Mouse (Mus musculus): ENCODE data around the gene Surf1. TPM values are rescaled to one million over a fixed set of nuclear protein-coding genes. Genes with fewer than 3 reads are reported as not detected.
"Not testable (repeated sequence)": the region's sequence is repeated elsewhere in the genome, so short reads cannot be mapped to it uniquely, and the experiment has no call there.

The Surf1 gene
- polyA plus RNA-seq, 1 experiment from 2014 or later = 55.0 TPM

GRCm38 (mm10) chr2:26905936-26906335 is 10.4 kb downstream of the Surf1 start:
- H3K4me1 ChIP-seq = peaks cover 41% of the 10 kb centered on the region
- WGBS = 88% methylated on average over 2 of the region's 2 CpGs
- no peaks in the 10 kb centered on the region for H3K27me3 ChIP-seq
- H3K9me3 ChIP-seq (replicated peaks) = no peaks in the 10 kb centered on the region
- H3K4me3 ChIP-seq = no peak overlapping the region
- no peak overlapping the region for H3K4me2 ChIP-seq (replicated peaks)
- no peak overlapping the region for H3K27ac ChIP-seq
- ATAC-seq (ENCODE audit: low FRiP score) = no peak
- H3K36me3 ChIP-seq = peaks cover 33% of the 10 kb centered on the region
- H3K9ac ChIP-seq = no peak overlapping the region

GRCm38 (mm10) chr2:26903311-26903710 is 13.0 kb downstream of the Surf1 start:
- no peak for ATAC-seq (ENCODE audit: low FRiP score)
- peaks cover 47% of the 10 kb centered on the region for H3K36me3 ChIP-seq

GRCm38 (mm10) chr2:26902467-26903220 is 13.7 kb downstream of the Surf1 start, which contains the start of gene Surf6:
Gene Surf6 (minus strand): TSS chr2:26902879.
- under 1% methylated on average over 41 of the region's 41 CpGs for WGBS
- peak; percentile 94 for ATAC-seq (ENCODE audit: low FRiP score)
- Histone ChIP-seq H3K27ac (peak within 1 kb of the TSS; percentile 91), H3K9me3 (replicated peaks) (no peaks in the 10 kb centered on the region), H3K36me3 (peaks cover 47% of the 10 kb centered on the region), H3K9ac (peak within 1 kb of the TSS; percentile 87), H3K4me2 (replicated peaks) (peak within 1 kb of the TSS; percentile 77), H3K4me3 (peak within 1 kb of the TSS; percentile 84), H3K4me1 (peaks cover 26% of the 10 kb centered on the region), H3K27me3 (no peaks in the 10 kb centered on the region)

More at GRCm38 (mm10) chr2:26903311-26903710, 13.0 kb downstream of the Surf1 start:
- H3K4me3 ChIP-seq = peak overlapping the region; percentile 84
- H3K9ac ChIP-seq = peak overlapping the region; percentile 87
- peaks cover 29% of the 10 kb centered on the region for H3K4me1 ChIP-seq
- H3K27me3 ChIP-seq = no peaks in the 10 kb centered on the region
- no peaks in the 10 kb centered on the region for H3K9me3 ChIP-seq (replicated peaks)
- H3K27ac ChIP-seq = peak overlapping the region; percentile 91
- 10% methylated on average over 7 of the region's 7 CpGs for WGBS
- H3K4me2 ChIP-seq (replicated peaks) = peak overlapping the region; percentile 77

GRCm38 (mm10) chr2:26901834-26902400 is 14.4 kb downstream of the Surf1 start:
- ATAC-seq (ENCODE audit: low FRiP score) = no peak
- H3K9ac ChIP-seq = peak overlapping the region; percentile 87
- H3K4me2 ChIP-seq (replicated peaks) = peak overlapping the region; percentile 77
- peak overlapping the region; percentile 91; the same call in 1 of the 2 replicates for H3K27ac ChIP-seq
- no peaks in the 10 kb centered on the region for H3K9me3 ChIP-seq (replicated peaks)
- peaks cover 48% of the 10 kb centered on the region for H3K36me3 ChIP-seq
- peak overlapping the region; percentile 84 for H3K4me3 ChIP-seq
- WGBS = 17% methylated on average over 7 of the region's 7 CpGs
- no peaks in the 10 kb centered on the region for H3K27me3 ChIP-seq
- H3K4me1 ChIP-seq = peaks cover 26% of the 10 kb centered on the region

GRCm38 (mm10) chr2:26900731-26901130 is 15.6 kb downstream of the Surf1 start:
- H3K4me1 ChIP-seq = peaks cover 26% of the 10 kb centered on the region
- no peak overlapping the region for H3K27ac ChIP-seq
- ATAC-seq (ENCODE audit: low FRiP score) = no peak
- H3K4me2 ChIP-seq (replicated peaks) = no peak overlapping the region
- H3K36me3 ChIP-seq = peaks cover 49% of the 10 kb centered on the region
- H3K9ac ChIP-seq = no peak overlapping the region
- 87% methylated on average over 1 of the region's 1 CpGs for WGBS
- no peaks in the 10 kb centered on the region for H3K27me3 ChIP-seq
- H3K9me3 ChIP-seq (replicated peaks) = no peaks in the 10 kb centered on the region
- no peak overlapping the region for H3K4me3 ChIP-seq

GRCm38 (mm10) chr2:26895898-26896297 is 20.4 kb downstream of the Surf1 start:
- Histone ChIP-seq H3K27ac (no peak overlapping the region), H3K9ac (no peak overlapping the region), H3K36me3 (peaks cover 83% of the 10 kb centered on the region), H3K9me3 (replicated peaks) (no peaks in the 10 kb centered on the region), H3K4me2 (replicated peaks) (no peak overlapping the region), H3K27me3 (no peaks in the 10 kb centered on the region), H3K4me3 (no peak overlapping the region), H3K4me1 (peaks cover 3% of the 10 kb centered on the region)
- ATAC-seq (ENCODE audit: low FRiP score) = no peak
- 92% methylated on average over 4 of the region's 4 CpGs for WGBS

GRCm38 (mm10) chr2:26886170-26886569 is 30.2 kb downstream of the Surf1 start:
- not testable (repeated sequence) for H3K4me2 ChIP-seq (replicated peaks); H3K27me3 ChIP-seq; H3K9ac ChIP-seq; H3K4me1 ChIP-seq; H3K27ac ChIP-seq; H3K9me3 ChIP-seq (replicated peaks); ATAC-seq (ENCODE audit: low FRiP score); H3K4me3 ChIP-seq
- peaks cover 33% of the 10 kb centered on the region for H3K36me3 ChIP-seq
- 57% methylated on average over 4 of the region's 4 CpGs for WGBS

- H3K4me3 ChIP-seq; ATAC-seq (ENCODE audit: low FRiP score); H3K9me3 ChIP-seq (replicated peaks); H3K9ac ChIP-seq; H3K4me1 ChIP-seq; H3K27ac ChIP-seq; H3K4me2 ChIP-seq (replicated peaks); H3K27me3 ChIP-seq: not testable (repeated sequence)
- H3K36me3 ChIP-seq = peaks cover 28% of the 10 kb centered on the region
- whole genome bisulfite sequencing = 79% methylated on average over 2 of the region's 2 CpGs
Observed at GRCm38 (mm10) chr2:26885541-26885940, 30.8 kb downstream of the Surf1 start.

GRCm38 (mm10) chr2:26878571-26878970 is 37.8 kb downstream of the Surf1 start:
- no peak for ATAC-seq (ENCODE audit: low FRiP score)
- Histone ChIP-seq H3K36me3 (no peaks in the 10 kb centered on the region), H3K4me1 (no peaks in the 10 kb centered on the region)

GRCm38 (mm10) chr2:26870666-26871065 is 45.7 kb downstream of the Surf1 start:
- Histone ChIP-seq H3K4me1 (no peaks in the 10 kb centered on the region), H3K36me3 (no peaks in the 10 kb centered on the region), H3K9me3 (replicated peaks) (no peaks in the 10 kb centered on the region), H3K9ac (no peak overlapping the region), H3K27me3 (no peaks in the 10 kb centered on the region), H3K4me3 (no peak overlapping the region), H3K27ac (no peak overlapping the region), H3K4me2 (replicated peaks) (no peak overlapping the region)
- no peak for ATAC-seq (ENCODE audit: low FRiP score)
- 63% methylated on average over 6 of the region's 6 CpGs for WGBS

More at GRCm38 (mm10) chr2:26878571-26878970, 37.8 kb downstream of the Surf1 start:
- no peaks in the 10 kb centered on the region for H3K27me3 ChIP-seq
- no peak overlapping the region for H3K4me3 ChIP-seq
- no peak overlapping the region for H3K27ac ChIP-seq
- H3K9me3 ChIP-seq (replicated peaks) = no peaks in the 10 kb centered on the region; the same call in 1 of the 2 replicates
- H3K4me2 ChIP-seq (replicated peaks) = no peak overlapping the region
- no peak overlapping the region for H3K9ac ChIP-seq

- no peak within 1 kb of the TSS for H3K4me3 ChIP-seq
- H3K36me3 ChIP-seq = no peaks in the 10 kb centered on the region
- no peaks in the 10 kb centered on the region for H3K27me3 ChIP-seq
- no peak for ATAC-seq (ENCODE audit: low FRiP score)
- no peaks in the 10 kb centered on the region for H3K4me1 ChIP-seq
- WGBS = 73% methylated on average over 3 of the region's 3 CpGs
- no peak within 1 kb of the TSS for H3K4me2 ChIP-seq (replicated peaks)
- no peak within 1 kb of the TSS for H3K27ac ChIP-seq
- no peak within 1 kb of the TSS for H3K9ac ChIP-seq
- no peaks in the 10 kb centered on the region for H3K9me3 ChIP-seq (replicated peaks)
Observed at GRCm38 (mm10) chr2:26864879-26865278, 51.5 kb downstream of the Surf1 start, which contains the start of gene Abo. Gene Abo (minus strand): TSS chr2:26864979.
